Mouse (Mus musculus) heart, embryonic 16.5 days (tissue): ENCODE data around the gene Col2a1. TPM values are rescaled to one million over a fixed set of nuclear protein-coding genes. Genes with fewer than 3 reads are reported as not detected.

Experiments used
- ATAC-seq: fragments of 200-750 bp; cut with Nextera tagmentation; replicated peaks from 2 replicates; pipeline ENCODE4 v1.8.0; 2017; ENCODE audit warnings: moderate number of reproducible peaks; ENCODE audit not compliant: insufficient read depth, low FRiP score; ENCODE audit errors: extremely low read depth
- H3K27ac ChIP-seq: fragments of 300-500 bp; sonication (generic); 2 replicates; pipeline ENCODE4 v1.5.1; 2014; ENCODE audit warnings: mild to moderate bottlenecking, low read length, control low read depth, moderate library complexity
- H3K27me3 ChIP-seq: fragments of 300-500 bp; sonication (generic); 2 replicates; pipeline ENCODE4 v1.6.1; 2014; ENCODE audit warnings: low read length, mixed read lengths; ENCODE audit not compliant: control insufficient read depth, insufficient read depth
- H3K36me3 ChIP-seq: fragments of 300-500 bp; sonication (generic); 2 replicates; pipeline ENCODE4 v1.6.1; 2014; ENCODE audit not compliant: control insufficient read depth, insufficient read depth
- H3K4me1 ChIP-seq: fragments of 300-500 bp; sonication (generic); 2 replicates; pipeline ENCODE4 v1.6.1; 2014; ENCODE audit warnings: low read length, mixed read lengths; ENCODE audit not compliant: control insufficient read depth, insufficient read depth
- H3K4me2 ChIP-seq: fragments of 300-500 bp; sonication (generic); 2 replicates; pipeline ENCODE4 v1.6.1; 2014; ENCODE audit warnings: low read depth, mild to moderate bottlenecking, control low read depth, low read length
- H3K4me3 ChIP-seq: fragments of 300-500 bp; sonication (generic); 2 replicates; pipeline ENCODE4 v1.5.1; 2014; ENCODE audit warnings: mild to moderate bottlenecking, control low read depth, low read length
- H3K9ac ChIP-seq: fragments of 300-500 bp; sonication (generic); 2 replicates; pipeline ENCODE4 v1.6.1; 2014; ENCODE audit warnings: low read length, control low read depth
- H3K9me3 ChIP-seq: fragments of 300-500 bp; sonication (generic); replicated peaks from 2 replicates; pipeline ENCODE4 v1.6.1; 2016; ENCODE audit warnings: low read length; ENCODE audit not compliant: control insufficient read depth
- WGBS: fragments of 180-500 bp; shearing (Covaris S2); extraction: QIAGEN DNeasy Blood & Tissue Kit; methylation state at CpG from one replicate; pipeline ENCODE4 v1.1.7; 2014; 5-methylcytosine and 5-hydroxymethylcytosine counted together
- polyA plus RNA-seq: library from polyadenylated mRNA; unstranded; fragments of >200 nt; fragmentation: Nextera tagmentation; extraction: Ambion mirVana; gene quantifications from 2 replicates; pipeline ENCODE4 v1.2.1, GENCODE M21; 2015

Col2a1 gene
- polyA plus RNA-seq, 1 experiment from 2014 or later = 11.8 TPM

DNA sequence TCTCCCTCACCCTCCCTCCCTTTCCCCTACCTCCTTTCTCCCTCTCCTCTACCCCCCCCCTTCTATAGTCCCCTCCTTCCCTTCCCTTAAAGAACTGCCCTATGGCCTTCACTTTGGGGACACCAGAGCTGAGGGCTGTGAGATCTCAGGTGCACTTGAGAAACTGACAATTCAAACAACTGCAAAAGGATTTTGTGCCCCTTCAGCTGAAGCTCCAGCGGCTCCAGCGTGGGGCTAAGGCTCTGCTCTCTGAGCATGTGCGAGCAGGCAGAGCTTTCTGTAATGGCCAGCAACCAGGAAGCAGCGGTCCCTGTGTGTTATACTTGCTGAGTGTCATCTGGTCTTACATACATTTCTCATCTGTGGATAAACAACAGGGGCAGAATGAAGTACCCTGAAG, 48.8 kb downstream of the Col2a1 start:
- WGBS = 27% methylated on average over 4 of the region's 4 CpGs
- Histone ChIP-seq H3K27me3 (peaks cover 20% of the 10 kb centered on the region), H3K36me3 (no peaks in the 10 kb centered on the region), H3K9me3 (no peaks in the 10 kb centered on the region), H3K27ac (no peak overlapping the region), H3K4me3 (no peak overlapping the region), H3K9ac (no peak overlapping the region), H3K4me2 (no peak overlapping the region), H3K4me1 (no peaks in the 10 kb centered on the region)
- ATAC-seq = no peak

DNA sequence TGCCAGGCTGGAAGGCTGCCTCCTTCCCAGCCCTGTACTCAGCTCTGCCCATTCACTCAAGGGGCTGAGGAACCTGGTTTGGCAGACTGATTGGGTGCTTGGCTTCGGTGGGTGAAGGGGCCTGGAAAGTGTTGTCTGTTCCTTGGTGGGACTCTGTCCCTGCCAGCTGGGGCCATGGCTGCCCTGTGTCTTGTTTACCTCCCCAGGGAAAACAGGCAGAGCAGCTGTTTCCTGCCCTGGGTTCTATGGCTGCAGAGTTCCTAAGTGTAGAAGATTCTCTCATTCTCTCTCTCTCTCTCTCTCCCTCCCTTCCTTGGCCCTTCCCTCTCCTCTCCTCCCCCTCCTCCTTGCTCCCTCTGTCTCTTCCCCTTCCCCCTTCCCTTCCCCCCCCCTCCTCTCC, 49.2 kb downstream of the Col2a1 start:
- Histone ChIP-seq H3K4me1 (no peaks in the 10 kb centered on the region), H3K27ac (no peak overlapping the region), H3K4me3 (no peak overlapping the region), H3K4me2 (no peak overlapping the region), H3K36me3 (no peaks in the 10 kb centered on the region), H3K9me3 (no peaks in the 10 kb centered on the region), H3K9ac (no peak overlapping the region), H3K27me3 (peaks cover 20% of the 10 kb centered on the region)
- no peak for ATAC-seq
- WGBS = 50% methylated on average over 1 of the region's 1 CpGs

DNA sequence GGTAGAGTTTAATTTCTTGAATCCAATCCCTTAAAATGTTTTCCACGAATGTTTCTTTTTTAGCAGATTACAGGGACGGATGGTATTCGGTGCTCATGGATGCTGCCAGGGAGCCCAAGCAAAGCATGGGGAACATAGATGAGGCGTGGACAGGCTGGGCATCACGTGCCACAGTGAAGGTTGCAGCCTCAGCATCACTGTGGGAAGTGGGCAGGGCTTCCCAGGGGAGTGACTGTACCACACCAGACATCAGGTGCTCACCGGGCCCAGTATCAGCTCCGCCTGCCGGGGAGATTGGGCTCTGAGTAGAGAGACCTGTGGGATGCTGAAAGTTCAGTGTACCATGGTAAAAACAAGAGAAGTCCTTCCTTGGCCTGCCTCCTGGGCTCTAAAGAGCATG, 49.8 kb downstream of the Col2a1 start:
- H3K4me1 ChIP-seq = no peaks in the 10 kb centered on the region
- no peak for ATAC-seq
- H3K4me3 ChIP-seq = no peak overlapping the region
- no peak overlapping the region for H3K4me2 ChIP-seq
- no peak overlapping the region for H3K27ac ChIP-seq
- peaks cover 20% of the 10 kb centered on the region for H3K27me3 ChIP-seq
- H3K36me3 ChIP-seq = no peaks in the 10 kb centered on the region
- WGBS = 76% methylated on average over 8 of the region's 8 CpGs
- no peaks in the 10 kb centered on the region for H3K9me3 ChIP-seq
- H3K9ac ChIP-seq = no peak overlapping the region

GRCm38 (mm10) chr15:97952889-97953189, 51.7 kb downstream of the Col2a1 start:
- peaks cover 23% of the 10 kb centered on the region for H3K27me3 ChIP-seq
- H3K4me2 ChIP-seq = no peak overlapping the region
- no peak overlapping the region for H3K9ac ChIP-seq
- H3K9me3 ChIP-seq = no peaks in the 10 kb centered on the region
- H3K4me1 ChIP-seq = no peaks in the 10 kb centered on the region
- no peak overlapping the region for H3K27ac ChIP-seq
- WGBS = 66% methylated on average over 4 of the region's 4 CpGs
- no peak for ATAC-seq
- H3K36me3 ChIP-seq = no peaks in the 10 kb centered on the region
- no peak overlapping the region for H3K4me3 ChIP-seq

DNA sequence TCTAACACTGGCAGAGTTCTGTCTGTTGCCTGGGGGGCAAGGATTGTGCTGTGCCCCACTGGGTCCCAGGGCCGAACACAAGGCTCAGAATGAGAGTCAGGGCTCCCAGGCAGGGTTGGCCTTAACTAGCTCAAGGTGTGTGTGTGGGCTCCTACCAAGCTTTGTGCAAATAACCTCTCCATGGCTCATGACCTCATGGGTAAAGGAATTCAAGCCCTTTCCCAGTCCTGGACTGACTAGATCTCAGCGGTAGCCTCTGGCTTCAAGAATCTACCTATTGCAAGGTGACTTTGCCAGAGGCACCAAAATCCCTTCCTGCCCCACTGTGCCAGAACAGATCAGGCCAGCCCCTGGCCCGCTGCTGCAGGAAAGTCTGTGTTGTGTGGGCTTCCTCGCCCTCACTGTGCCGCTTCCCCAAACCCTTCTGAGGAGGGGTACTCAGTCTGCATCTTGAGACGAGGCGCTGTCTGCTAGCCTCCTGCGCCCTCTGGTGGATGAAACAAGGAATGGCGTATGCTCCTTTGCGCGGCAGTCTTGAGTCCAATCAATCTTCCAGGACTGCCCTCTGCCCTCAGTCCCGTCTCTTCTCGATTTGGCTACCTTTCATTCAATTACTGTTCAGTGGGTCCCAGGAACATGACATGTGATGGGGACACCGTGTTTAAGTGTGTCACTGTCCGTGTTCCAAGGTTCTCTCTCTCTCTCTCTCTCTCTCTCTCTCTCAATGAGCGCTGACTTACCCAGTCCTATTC, 52.2 kb downstream of the Col2a1 start:
- Histone ChIP-seq H3K27ac (no peak overlapping the region), H3K4me1 (no peaks in the 10 kb centered on the region), H3K9ac (no peak overlapping the region), H3K4me3 (no peak overlapping the region), H3K9me3 (no peaks in the 10 kb centered on the region), H3K27me3 (peaks cover 23% of the 10 kb centered on the region), H3K36me3 (no peaks in the 10 kb centered on the region), H3K4me2 (no peak overlapping the region)
- no peak for ATAC-seq
- WGBS = 15% methylated on average over 16 of the region's 16 CpGs

DNA sequence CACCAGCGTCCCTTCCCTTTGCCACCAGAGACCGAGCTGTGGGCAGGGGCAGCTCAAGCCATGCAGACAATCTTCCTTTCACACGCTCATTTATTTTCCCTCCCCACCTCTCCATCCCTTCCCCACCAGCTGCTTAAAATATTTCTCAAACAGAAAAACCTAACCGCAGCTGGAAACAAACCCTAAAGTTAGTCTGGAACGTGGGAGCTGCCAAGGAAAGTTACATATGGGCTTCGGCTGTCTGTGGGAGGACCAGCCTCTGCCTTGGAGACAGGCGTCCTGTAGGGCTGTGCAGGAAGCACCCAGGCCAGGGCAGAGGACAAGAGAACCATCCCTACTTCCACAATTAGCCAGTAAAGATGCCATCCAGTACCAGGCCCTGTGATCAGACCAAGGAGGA, 54.3 kb downstream of the Col2a1 start:
- no peak overlapping the region for H3K9ac ChIP-seq

GRCm38 (mm10) chr15:97949706-97950105, 54.8 kb downstream of the Col2a1 start:
- Histone ChIP-seq H3K27ac (no peak overlapping the region), H3K4me1 (no peaks in the 10 kb centered on the region), H3K27me3 (peaks cover 19% of the 10 kb centered on the region), H3K4me2 (no peak overlapping the region), H3K9ac (no peak overlapping the region), H3K4me3 (no peak overlapping the region), H3K36me3 (no peaks in the 10 kb centered on the region), H3K9me3 (no peaks in the 10 kb centered on the region)
- 69% methylated on average over 3 of the region's 3 CpGs for WGBS
- ATAC-seq = no peak

More for the DNA sequence above, 54.3 kb downstream of the Col2a1 start:
- Histone ChIP-seq H3K27me3 (peaks cover 23% of the 10 kb centered on the region), H3K36me3 (no peaks in the 10 kb centered on the region), H3K4me1 (no peaks in the 10 kb centered on the region), H3K9me3 (no peaks in the 10 kb centered on the region), H3K27ac (no peak overlapping the region), H3K4me3 (no peak overlapping the region), H3K4me2 (no peak overlapping the region)
- ATAC-seq = no peak
- 63% methylated on average over 7 of the region's 7 CpGs for WGBS

DNA sequence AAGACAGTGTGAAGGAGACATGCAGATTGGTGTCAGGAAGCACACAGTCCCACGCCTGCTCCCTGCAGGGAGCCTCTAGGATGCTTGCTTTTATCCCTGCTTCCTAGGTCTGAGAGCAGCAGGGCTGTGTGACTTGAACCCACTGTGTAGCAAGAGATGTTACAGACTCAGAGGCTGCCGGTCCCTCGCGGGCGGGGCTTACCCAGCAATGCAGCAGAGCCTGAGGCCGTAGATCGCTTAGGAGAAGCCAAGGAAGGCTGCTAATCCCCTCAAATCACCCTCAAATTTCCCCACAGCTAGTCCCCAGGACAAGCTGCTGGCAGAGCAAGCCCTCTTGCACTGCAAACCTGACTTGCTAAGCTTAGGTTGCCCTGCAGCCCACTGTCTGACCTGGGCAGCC, 55.8 kb downstream of the Col2a1 start:
- Histone ChIP-seq H3K4me3 (no peak overlapping the region), H3K4me1 (no peaks in the 10 kb centered on the region), H3K4me2 (no peak overlapping the region), H3K27me3 (peaks cover 17% of the 10 kb centered on the region), H3K9ac (no peak overlapping the region), H3K9me3 (no peaks in the 10 kb centered on the region), H3K27ac (no peak overlapping the region), H3K36me3 (no peaks in the 10 kb centered on the region)
- ATAC-seq = no peak
- 46% methylated on average over 7 of the region's 7 CpGs for WGBS

GRCm38 (mm10) chr15:97945656-97946315, 58.7 kb downstream of the Col2a1 start:
- no peak for ATAC-seq
- H3K4me1 ChIP-seq = no peaks in the 10 kb centered on the region
- no peak overlapping the region for H3K4me2 ChIP-seq
- no peak overlapping the region for H3K27ac ChIP-seq
- no peak overlapping the region for H3K4me3 ChIP-seq
- H3K9me3 ChIP-seq = no peaks in the 10 kb centered on the region
- no peak overlapping the region for H3K9ac ChIP-seq
- H3K36me3 ChIP-seq = no peaks in the 10 kb centered on the region
- H3K27me3 ChIP-seq = peaks cover 3% of the 10 kb centered on the region
- 66% methylated on average over 11 of the region's 11 CpGs for WGBS
